Comparison of ENCODE assay signal across 8 mouse cellular contexts in genomic region chr11:97435808-97436491, GRCm38 (mm10). TPM values are rescaled to one million over a fixed set of nuclear protein-coding genes. Genes with fewer than 3 reads are reported as not detected.
DNase-seq lines count a peak whose midpoint lies in the region; ATAC-seq and TF ChIP-seq lines count a peak whose summit lies in the region.

No protein-coding gene starts in this region.

- intact Hi-C loops in heart, postnatal 10 days (cut with DNase I) = no loop called here

- WGBS in limb, embryonic 10.5 days = 52% methylated on average over 13 of the region's 13 CpGs

- peak overlapping the region; percentile 8 to 39; a peak in 1 of 4 replicates for H3K4me3 ChIP-seq in ES-E14 (ENCODE audit: insufficient read depth in 1 of 2, low read depth in 1 of 2, low read length in 2 of 2, poor library complexity in 1 of 2, severe bottlenecking in 1 of 2)
- peak overlapping the region; percentile 50; the same call in 1 of the 2 replicates for H3K4me3 ChIP-seq in limb, embryonic 10.5 days

- no peaks in the 10 kb centered on the region for H3K36me3 ChIP-seq in ES-E14 (ENCODE audit: control insufficient read depth, insufficient read depth, low read length, poor library complexity, severe bottlenecking)
- peaks cover 4% of the 10 kb centered on the region; the same call in 1 of the 2 replicates for H3K36me3 ChIP-seq in limb, embryonic 10.5 days

- peaks cover 25 to 57% of the 10 kb centered on the region in 2 experiments for H3K4me1 ChIP-seq in ES-E14 (ENCODE audit: control insufficient read depth in 2 of 2, insufficient read depth in 2 of 2, low read length in 2 of 2, poor library complexity in 1 of 2)
- peaks cover 71% of the 10 kb centered on the region for H3K4me1 ChIP-seq in limb, embryonic 10.5 days

- peak overlapping the region; percentile 65 for H3K27ac ChIP-seq in ES-E14 (ENCODE audit: insufficient read depth, low read depth, low read length, poor library complexity, severe bottlenecking)
- H3K27ac ChIP-seq in limb, embryonic 10.5 days = peak overlapping the region; percentile 82

- DNase-seq in ES-E14 (ENCODE audit: low read depth, low spot score) = no peak
- peak; percentile 75 for DNase-seq in adrenal gland, adult 8-10 months
- peak; percentile 56 to 65 for DNase-seq in heart, postnatal 10 days
- no peak for DNase-seq in limb, embryonic 10.5 days (ENCODE audit: low spot score)
- DNase-seq in cerebellum, adult 8-10 months = no peak
- no peak for DNase-seq in layer of hippocampus, postnatal 10 days (ENCODE audit: low spot score in 2 of 2)
- no peak for DNase-seq in ovary, postnatal 10 days (ENCODE audit: low spot score)

- in situ Hi-C loops in ES-E14 (cut with MboI; ENCODE audit: low sequenced_read_pairs in 2 of 2, unreplicated experiment in 2 of 2) = no loop called here

- H3K9ac ChIP-seq in ES-E14 (ENCODE audit: insufficient read depth, low read depth, low read length, poor library complexity, severe bottlenecking) = peak overlapping the region; percentile 8; the same call in 1 of the 2 replicates

- H3K9me3 ChIP-seq in ES-E14 (ENCODE audit: control insufficient read depth, insufficient read depth, low read depth, low read length) = no peaks in the 10 kb centered on the region
- H3K9me3 ChIP-seq in limb, embryonic 10.5 days (replicated peaks) = no peaks in the 10 kb centered on the region

- ATAC-seq in megakaryocyte-erythroid progenitor cell, adult 5-6 weeks (replicated peaks; ENCODE audit: low FRiP score, low TSS enrichment, poor library complexity, severe bottlenecking) = peak; percentile 45

- H3K27me3 ChIP-seq in limb, embryonic 10.5 days (ENCODE audit: low read depth, poor library complexity, severe bottlenecking) = peaks cover 26% of the 10 kb centered on the region

TF ChIP-seq in ES-E14, 5 proteins besides CTCF, POLR2A, EP300 and RAD21:
- TF ChIP-seq HCFC1 (IDR thresholded peaks at IDR 0.05; ENCODE audit: borderline replicate concordance, insufficient read depth, low read length) = no peak
- no peak for TF ChIP-seq ZNF384 (IDR thresholded peaks at IDR 0.05; ENCODE audit: low read depth, low read length)
- 0 out of 2 replicates have a peak, but pooled peaks have one; percentile 5 for TF ChIP-seq MAFK (IDR thresholded peaks at IDR 0.05; ENCODE audit: insufficient read depth, low read depth, low read length)
- no peak for TF ChIP-seq ZC3H11A (IDR thresholded peaks at IDR 0.05; ENCODE audit: borderline replicate concordance, low read depth, low read length)

RNA-seq across cellular contexts. Expression of gene Arhgap23, which starts 20.6 kb away (rescaled TPM):
- 22.6 and 26.3 TPM in 2 replicates for total RNA-seq in ES-E14 (2012; rRNA removed)
- 10 to 100 TPM; 23.3 to 36.4 (median 31.8) TPM for total RNA-seq in adrenal gland, adult 8-10 months (2022)
- 10 to 100 TPM; 34.4 to 34.7 TPM for total RNA-seq in heart, postnatal 10 days (2021)
- polyA plus RNA-seq in limb, embryonic 10.5 days (2016; fragmentation: Nextera tagmentation; extraction: Ambion mirVana) = 3.5 and 3.9 TPM in 2 replicates
- total RNA-seq in megakaryocyte-erythroid progenitor cell, adult 5-6 weeks (2014; fragmentation: Nextera tagmentation) = 18.4 and 22.3 TPM in 2 replicates
- 3.9 and 14.5 TPM in 2 replicates for total RNA-seq in megakaryocyte-erythroid progenitor cell, adult 5-6 weeks (2017)
- total RNA-seq in layer of hippocampus, postnatal 10 days (2021) = 10 to 100 TPM; 73.3 to 77.4 TPM

Comparison
In these comparisons a context has a peak if more than half of its experiments do, and no peak if none do; other contexts are left out.
1. DNase-seq: peak in adrenal gland, adult 8-10 months (single experiment) and heart, postnatal 10 days (2 of 2); none in ES-E14 (single experiment), limb, embryonic 10.5 days (single experiment), cerebellum, adult 8-10 months (single experiment), layer of hippocampus, postnatal 10 days (0 of 2) and ovary, postnatal 10 days (single experiment).